Mouse (Mus musculus): ENCODE data around the gene Rrp1b. TPM values are rescaled to one million over a fixed set of nuclear protein-coding genes. Genes with fewer than 3 reads are reported as not detected.

Rrp1b gene
- polyA plus RNA-seq, 1 experiment from 2014 or later, result 29.2 TPM

DNA sequence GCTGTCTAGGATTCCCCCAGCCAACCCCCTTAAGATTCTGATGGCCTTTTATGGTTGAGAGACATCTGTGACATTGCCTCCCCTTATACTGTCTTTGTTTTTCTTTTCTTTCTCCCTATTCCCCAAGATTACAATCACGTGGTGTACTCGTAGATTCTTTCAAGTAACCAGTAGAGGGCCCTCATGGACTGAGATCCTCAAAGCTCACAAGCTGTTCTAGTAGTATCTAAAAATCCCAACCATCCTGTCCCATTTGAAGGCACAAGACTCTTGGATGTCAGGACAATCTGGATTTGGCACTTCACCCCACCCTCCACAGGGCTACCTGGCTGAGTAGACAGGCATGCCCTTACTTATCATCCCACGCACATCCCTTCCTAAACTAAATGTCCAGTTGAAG is 8.2 kb upstream of the Rrp1b start:
- DNase-seq (ENCODE audit: low read depth, low spot score), result no peak
- H3K27me3 ChIP-seq, result no peaks in the 10 kb centered on the region
- no peak for ATAC-seq
- in situ Hi-C loops (cut with MboI; ENCODE audit: low pct_unique_long_range_greater_than_20kb), result loop anchor here (5.0 to 10.0 kb wide), 2 partner anchors 45 to 513 kb away; partner anchors contain the start of gene Wdr4
- TF ChIP-seq CTCF (IDR thresholded peaks at IDR 0.05), result no peak
- ChIA-PET CTCF (interaction anchor here (0.8 to 2.4 kb wide), 12 partner anchors 13 to 347 kb away, joined by 3 to 9 read pairs (median 4); no protein-coding TSS in a partner anchor), POLR2A (interaction anchor here (0.5 kb wide), 1 partner anchor 404 kb away, joined by 4 read pairs; no protein-coding TSS in a partner anchor)

DNA sequence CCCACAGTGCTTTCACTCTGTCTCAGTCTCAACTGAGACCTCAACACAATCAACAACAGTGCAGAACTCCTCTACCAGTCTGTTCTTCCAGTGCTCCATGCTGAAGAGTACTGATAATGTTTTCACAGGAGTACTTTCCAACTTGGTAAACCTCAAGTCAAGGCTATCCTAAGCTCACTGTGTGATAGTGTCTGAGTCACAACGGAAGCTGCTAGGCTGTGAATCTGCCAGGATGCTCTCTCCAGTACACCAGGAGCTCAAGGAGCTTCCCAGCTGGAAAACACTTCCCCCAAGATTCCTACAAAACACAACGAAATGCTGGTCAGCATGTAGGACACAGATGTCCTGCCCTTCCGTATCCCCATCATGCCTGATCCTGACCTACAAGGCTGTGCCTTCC is 7.6 kb upstream of the Rrp1b start:
- DNase-seq (ENCODE audit: low read depth, low spot score) (no peak), ATAC-seq (no peak)
- no peak for TF ChIP-seq CTCF (IDR thresholded peaks at IDR 0.05)
- no peaks in the 10 kb centered on the region for H3K27me3 ChIP-seq
- in situ Hi-C loops (cut with MboI; ENCODE audit: low pct_unique_long_range_greater_than_20kb), result loop anchor here (5.0 to 10.0 kb wide), 2 partner anchors 44 to 514 kb away; partner anchors contain the start of gene Wdr4
- ChIA-PET CTCF (interaction anchor here (1.0 to 2.4 kb wide), 10 partner anchors 12 to 348 kb away, joined by 3 to 9 read pairs (median 4); no protein-coding TSS in a partner anchor), POLR2A (no interaction called here)

DNA sequence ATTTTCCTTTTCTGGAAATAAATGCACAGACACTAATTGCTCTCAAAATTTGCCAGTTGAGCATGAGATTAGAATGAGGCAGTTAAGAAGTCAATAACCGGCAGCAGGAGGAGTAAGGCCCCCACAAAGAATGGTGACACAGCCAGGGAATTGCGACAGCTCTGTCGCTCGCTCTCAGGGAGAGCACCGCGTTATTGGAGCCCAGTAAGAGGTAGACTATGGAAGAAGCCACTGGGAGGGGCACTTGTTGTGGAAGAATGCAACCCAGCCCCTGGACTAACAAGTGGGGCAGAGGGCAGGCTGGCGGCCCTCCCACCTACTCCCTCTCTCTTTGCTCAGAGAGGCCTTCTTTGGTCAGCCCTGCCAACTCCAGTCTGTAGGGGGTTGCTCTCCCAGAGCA is 4.2 kb upstream of the Rrp1b start:
- DNase-seq (ENCODE audit: low read depth, low spot score) (no peak), ATAC-seq (no peak)
- no peak for TF ChIP-seq CTCF (IDR thresholded peaks at IDR 0.05)
- H3K27me3 ChIP-seq, result no peaks in the 10 kb centered on the region
- in situ Hi-C loops (cut with MboI; ENCODE audit: low pct_unique_long_range_greater_than_20kb), result no loop called here
- POLR2A ChIA-PET, result no interaction called here
- CTCF ChIA-PET, result no interaction called here

DNA sequence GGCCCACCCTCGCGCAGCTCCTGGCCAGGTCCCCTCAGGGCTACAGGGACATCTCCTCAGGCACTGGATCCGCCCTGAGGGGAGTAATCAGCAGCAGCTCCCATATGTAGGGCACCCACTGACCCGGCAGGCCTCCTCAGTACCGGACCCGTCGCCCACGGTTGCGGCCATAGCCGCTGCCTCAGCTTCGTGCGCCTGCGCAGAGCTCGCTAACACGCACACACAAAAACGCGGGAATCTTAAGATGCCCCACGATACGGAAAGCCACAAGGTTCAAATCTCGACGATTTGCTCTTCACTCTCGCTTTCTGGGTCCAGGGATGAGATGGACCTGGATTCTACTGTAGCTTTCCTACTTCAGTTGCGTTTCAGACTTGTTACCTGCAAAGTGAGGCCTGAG is 1.6 kb upstream of the Rrp1b start:
- CTCF ChIA-PET, result no interaction called here

DNA sequence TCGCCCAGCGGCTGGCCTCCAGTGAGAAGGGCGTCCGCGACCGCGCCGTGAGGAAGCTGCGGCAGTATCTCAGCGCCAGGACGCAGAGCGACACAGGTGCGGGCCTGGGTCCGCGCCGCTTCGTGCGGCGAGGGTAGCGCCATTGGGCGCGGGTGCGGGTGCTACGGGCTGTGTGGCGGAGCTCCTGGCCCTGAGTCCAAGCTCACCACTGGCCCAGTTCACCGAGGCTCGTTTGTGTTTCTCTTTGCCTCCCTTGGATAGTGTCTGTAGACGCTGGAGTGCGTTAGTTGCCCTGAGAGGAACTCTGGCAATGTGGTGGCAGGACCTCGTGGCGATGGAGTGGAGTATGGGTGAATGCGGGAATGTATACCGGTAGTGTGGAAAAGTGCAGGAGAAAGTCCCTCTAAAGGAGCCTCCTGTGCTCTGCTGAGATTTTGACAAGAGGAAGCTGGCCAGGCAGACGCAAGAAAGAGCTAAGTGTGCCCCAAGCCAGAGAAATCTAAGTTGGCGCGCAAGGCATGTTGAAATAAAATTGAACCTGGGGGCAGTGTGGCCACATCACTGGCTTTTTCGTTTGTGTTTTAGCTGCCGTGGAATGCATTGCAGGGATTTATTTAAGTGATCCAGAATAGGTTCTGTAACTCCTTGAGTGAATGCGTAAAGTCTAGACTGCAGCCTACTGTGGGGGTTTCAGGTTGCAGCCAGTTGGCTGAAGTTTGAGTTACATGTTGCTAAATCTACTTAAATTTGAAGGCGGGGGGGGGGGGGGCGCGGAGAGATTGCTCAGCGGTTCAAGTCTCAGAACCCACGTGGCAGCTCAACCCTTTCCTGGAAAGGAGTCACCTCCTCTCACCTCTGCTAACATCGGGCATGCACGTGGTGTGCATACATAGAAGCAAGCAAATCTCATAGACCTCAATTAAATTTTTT is 874 bp downstream of the Rrp1b start:
- no peaks in the 10 kb centered on the region for H3K27me3 ChIP-seq
- DNase-seq (ENCODE audit: low read depth, low spot score) (no peak), ATAC-seq (peak; percentile 62)
- ChIA-PET CTCF (no interaction called here), POLR2A (interaction anchor here (0.7 to 1.1 kb wide), 2 partner anchors 15 to 28 kb away, joined by 3 to 4 read pairs; no protein-coding TSS in a partner anchor)
- TF ChIP-seq CTCF (IDR thresholded peaks at IDR 0.05), result no peak
- in situ Hi-C loops (cut with MboI; ENCODE audit: low pct_unique_long_range_greater_than_20kb), result no loop called here

More for the DNA sequence above, 1.6 kb upstream of the Rrp1b start:
- in situ Hi-C loops (cut with MboI; ENCODE audit: low pct_unique_long_range_greater_than_20kb), result no loop called here
- H3K27me3 ChIP-seq, result no peaks in the 10 kb centered on the region
- POLR2A ChIA-PET, result no interaction called here
- ATAC-seq (no peak), DNase-seq (ENCODE audit: low read depth, low spot score) (no peak)
- no peak for TF ChIP-seq CTCF (IDR thresholded peaks at IDR 0.05)

DNA sequence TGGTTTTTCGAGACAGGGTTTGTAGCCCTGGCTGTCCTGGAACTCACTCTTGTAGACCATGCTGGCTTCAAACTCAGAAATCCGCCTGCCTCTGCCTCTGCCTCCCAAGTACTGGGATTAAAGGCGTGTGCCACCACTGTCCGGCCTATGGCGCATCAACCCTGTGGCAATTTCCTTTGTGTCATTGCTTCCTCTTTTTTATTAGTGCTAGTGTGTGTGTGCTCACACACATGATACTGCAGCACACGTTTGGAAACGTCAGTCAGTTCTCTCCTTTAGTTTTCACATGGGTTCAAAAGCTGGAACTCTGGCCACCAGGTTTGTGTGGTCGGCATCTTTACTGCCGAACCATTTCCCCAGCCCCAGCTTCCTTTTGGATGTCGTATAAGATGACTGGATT is 4.4 kb downstream of the Rrp1b start:
- DNase-seq (ENCODE audit: low read depth, low spot score) (no peak), ATAC-seq (no peak)
- TF ChIP-seq CTCF (IDR thresholded peaks at IDR 0.05), result no peak
- ChIA-PET POLR2A (no interaction called here), CTCF (interaction anchor here (1.5 kb wide), 1 partner anchor 12 kb away, joined by 3 read pairs; no protein-coding TSS in a partner anchor)
- in situ Hi-C loops (cut with MboI; ENCODE audit: low pct_unique_long_range_greater_than_20kb), result no loop called here
- H3K27me3 ChIP-seq, result no peaks in the 10 kb centered on the region

DNA sequence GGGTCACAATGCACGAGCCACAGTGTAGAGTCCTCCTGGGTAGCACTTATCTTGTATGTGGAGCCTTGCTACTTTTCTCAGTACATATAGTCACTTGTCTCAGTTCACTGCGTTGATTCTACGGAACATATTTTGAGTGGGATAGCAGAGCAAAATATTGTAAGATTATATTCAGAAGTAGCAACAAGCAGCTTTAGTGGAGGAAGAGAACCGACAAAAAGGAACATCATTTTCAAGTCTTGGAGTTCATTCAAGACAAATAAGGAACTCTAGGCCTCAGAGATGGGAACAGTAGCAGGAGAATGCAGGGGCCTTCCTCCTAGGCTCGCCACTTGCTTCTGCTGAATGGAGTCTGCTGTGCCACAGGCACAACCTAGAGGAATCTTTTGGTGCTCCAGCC is 10.6 kb downstream of the Rrp1b start:
- ChIA-PET CTCF (interaction anchor here (0.6 kb wide), 1 partner anchor 18 kb away, joined by 3 read pairs; no protein-coding TSS in a partner anchor), POLR2A (interaction anchor here (0.7 kb wide), 1 partner anchor 1268 kb away, joined by 3 read pairs; no protein-coding TSS in a partner anchor)
- TF ChIP-seq CTCF (IDR thresholded peaks at IDR 0.05), result no peak
- in situ Hi-C loops (cut with MboI; ENCODE audit: low pct_unique_long_range_greater_than_20kb), result no loop called here
- DNase-seq (ENCODE audit: low read depth, low spot score) (no peak), ATAC-seq (no peak)
- H3K27me3 ChIP-seq, result no peaks in the 10 kb centered on the region

DNA sequence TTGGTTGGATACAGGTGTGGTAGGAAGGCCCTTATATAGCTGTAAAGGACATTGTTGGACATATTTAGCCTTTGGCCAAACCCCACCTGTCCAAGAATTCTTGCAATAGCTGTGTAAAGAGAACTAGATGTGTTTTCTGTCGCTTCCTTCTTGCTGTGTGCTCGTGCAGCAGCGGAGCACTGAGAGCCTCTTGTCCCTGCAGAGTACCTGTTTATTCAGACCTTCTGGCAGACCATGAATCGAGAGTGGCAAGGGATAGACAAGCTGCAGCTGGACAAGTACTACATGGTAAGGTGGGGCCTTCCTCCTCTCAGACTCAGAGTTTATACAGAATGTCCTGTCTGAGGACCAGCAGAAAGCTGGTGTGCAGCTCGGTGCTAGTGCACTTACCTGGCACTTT is 12.5 kb downstream of the Rrp1b start:
- TF ChIP-seq CTCF (IDR thresholded peaks at IDR 0.05), result no peak
- in situ Hi-C loops (cut with MboI; ENCODE audit: low pct_unique_long_range_greater_than_20kb), result no loop called here
- no peak for DNase-seq (ENCODE audit: low read depth, low spot score)
- ATAC-seq, result no peak
- POLR2A ChIA-PET, result no interaction called here
- CTCF ChIA-PET, result no interaction called here
- H3K27me3 ChIP-seq, result no peaks in the 10 kb centered on the region

DNA sequence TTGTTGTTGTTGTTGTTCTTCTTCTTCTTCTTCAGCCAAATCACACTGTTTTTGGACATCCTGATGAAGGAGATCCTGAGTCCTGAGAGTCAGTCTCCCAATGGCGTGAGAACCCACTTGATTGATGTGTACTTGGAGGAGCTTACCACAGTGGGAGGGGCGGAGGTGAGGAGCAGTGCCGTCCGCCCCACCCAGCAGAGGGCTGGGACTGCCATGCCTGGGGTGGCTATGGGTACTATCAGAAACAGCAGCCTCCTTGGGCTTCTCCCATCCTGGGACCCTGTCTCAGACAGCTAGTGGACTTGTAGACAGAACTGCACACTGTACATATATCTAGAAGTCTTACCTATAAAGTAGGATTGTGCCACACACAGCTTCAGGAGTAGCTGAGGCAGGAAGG is 14.0 kb downstream of the Rrp1b start:
- ATAC-seq, result no peak
- no peak for TF ChIP-seq CTCF (IDR thresholded peaks at IDR 0.05)
- ChIA-PET POLR2A (no interaction called here), CTCF (no interaction called here)
- no peaks in the 10 kb centered on the region for H3K27me3 ChIP-seq
- no peak for DNase-seq (ENCODE audit: low read depth, low spot score)
- in situ Hi-C loops (cut with MboI; ENCODE audit: low pct_unique_long_range_greater_than_20kb), result no loop called here

DNA sequence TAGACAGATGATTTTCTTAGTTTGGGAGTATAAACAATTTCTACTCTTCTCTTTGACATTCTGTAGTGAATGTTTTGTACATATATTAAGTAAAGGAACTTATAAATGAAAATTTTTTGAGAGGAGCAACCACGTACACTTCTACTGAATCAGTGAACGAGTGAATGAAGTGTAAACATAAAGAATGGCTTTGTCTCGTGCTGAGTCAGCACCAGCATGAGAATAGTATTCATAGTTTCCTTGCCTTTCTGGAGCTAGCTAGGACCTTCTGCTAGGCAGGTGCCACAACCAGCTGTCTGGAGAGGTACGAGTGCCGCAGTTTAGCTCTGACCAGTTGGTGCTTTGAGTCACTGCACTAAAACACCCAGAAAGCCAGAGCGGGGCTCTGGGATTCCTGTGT is 14.7 kb downstream of the Rrp1b start:
- in situ Hi-C loops (cut with MboI; ENCODE audit: low pct_unique_long_range_greater_than_20kb), result no loop called here
- CTCF ChIA-PET, result no interaction called here

More for the DNA sequence above, 14.7 kb downstream of the Rrp1b start:
- no peak for TF ChIP-seq CTCF (IDR thresholded peaks at IDR 0.05)
- POLR2A ChIA-PET, result no interaction called here
- ATAC-seq (no peak), DNase-seq (ENCODE audit: low read depth, low spot score) (no peak)
- no peaks in the 10 kb centered on the region for H3K27me3 ChIP-seq

Data from Patski (cell line).